Mouse (Mus musculus) heart, adult 2 months (tissue): ENCODE results near the gene Slc6a19.

Experiments used
- CTCF ChIP-seq: fragments of 200-600 bp; IDR thresholded peaks from 2 replicates; pipeline ENCODE4 v1.8.1; 2022; ENCODE audit warnings: antibody characterized with exemption, mild to moderate bottlenecking, moderate library complexity
- EP300 ChIP-seq: fragments of 200-500 bp; IDR thresholded peaks from 2 replicates; pipeline ENCODE4 v1.6.1; 2011; ENCODE audit warnings: low read depth, low read length, control low read depth; ENCODE audit not compliant: insufficient read depth
- POLR2A ChIP-seq: fragments of 200-500 bp; IDR thresholded peaks from 2 replicates; pipeline ENCODE4 v1.6.1; 2011; ENCODE audit warnings: mild to moderate bottlenecking, low read depth, low read length, control low read depth; ENCODE audit not compliant: insufficient read depth

- TF ChIP-seq POLR2A (no peak), CTCF (peak; percentile 75), EP300 (no peak)
These were observed 58.1 kb downstream of the Slc6a19 start for GRCm38 (mm10) chr13:73646397-73647087.
